Mouse (Mus musculus) C2C12 (cell line): ENCODE data around the gene Tlcd2. TPM values are rescaled to one million over a fixed set of nuclear protein-coding genes. Genes with fewer than 3 reads are reported as not detected.

Source experiments
- H3K27me3 ChIP-seq: one replicate; pipeline ENCODE4 v1.6.1; 2011; ENCODE audit not compliant: control insufficient read depth, insufficient read depth, insufficient read length
- H3K36me3 ChIP-seq: one replicate; pipeline ENCODE4 v1.6.1; 2011; ENCODE audit not compliant: control insufficient read depth, insufficient read depth
- H3K4me3 ChIP-seq: one replicate; pipeline ENCODE4 v1.5.1; 2011; ENCODE audit warnings: mild to moderate bottlenecking, control low read depth; ENCODE audit not compliant: poor library complexity, insufficient read depth, severe bottlenecking
- H3K79me2 ChIP-seq: one replicate; pipeline ENCODE4 v1.6.1; 2011; ENCODE audit not compliant: control insufficient read depth, insufficient read depth
- H3K79me3 ChIP-seq: one replicate; pipeline ENCODE4 v1.6.1; 2011; ENCODE audit warnings: low read depth, control low read depth
- H3ac ChIP-seq: one replicate; pipeline ENCODE3; 2011; ENCODE audit warnings: low read depth; ENCODE audit not compliant: control insufficient read depth, insufficient read length
- CEBPB ChIP-seq: IDR thresholded peaks from one replicate; pipeline ENCODE4 v1.6.1; 2011; ENCODE audit warnings: low read depth, mild to moderate bottlenecking, control low read depth, moderate library complexity
- CTCF ChIP-seq: IDR thresholded peaks from one replicate; pipeline ENCODE4 v1.5.1; 2011; ENCODE audit not compliant: control insufficient read depth, insufficient read depth, insufficient read length
- FOSL1 ChIP-seq: IDR thresholded peaks from one replicate; pipeline ENCODE4 v1.8.0; 2011; ENCODE audit warnings: mild to moderate bottlenecking, low read length; ENCODE audit not compliant: poor library complexity, insufficient read depth, severe bottlenecking
- MAX ChIP-seq: IDR thresholded peaks from one replicate; pipeline ENCODE4 v1.6.1; 2011; ENCODE audit warnings: mild to moderate bottlenecking, control low read depth
- MYOD1 ChIP-seq: IDR thresholded peaks from one replicate; pipeline ENCODE4 v1.6.1; 2011; ENCODE audit warnings: low read depth; ENCODE audit not compliant: control insufficient read depth, insufficient read length
- MYOG ChIP-seq: IDR thresholded peaks from one replicate; pipeline ENCODE4 v1.6.1; 2011; ENCODE audit not compliant: control insufficient read depth, insufficient read length; ENCODE audit errors: extremely low read depth
- USF1 ChIP-seq: IDR thresholded peaks from one replicate; pipeline ENCODE4 v1.6.1; 2011; ENCODE audit warnings: low read depth, mild to moderate bottlenecking, control low read depth, moderate library complexity
- polyA plus RNA-seq: library from polyadenylated mRNA; unstranded; fragments of >200 nt; fragmentation: generic; extraction: Trizol; gene quantifications from one replicate; pipeline ENCODE4 v1.2.1, GENCODE M21; 2012; ENCODE audit warnings: missing spikeins

Gene Tlcd2
- polyA plus RNA-seq, 1 experiment, result 1.5 TPM

GRCm38 (mm10) chr11:75434138-75434537 lies 27.4 kb upstream of the Tlcd2 start:
- H3K36me3 ChIP-seq, result no peaks in the 10 kb centered on the region
- H3K27me3 ChIP-seq, result no peaks in the 10 kb centered on the region
- no peak for TF ChIP-seq FOSL1
- no peak for TF ChIP-seq USF1
- TF ChIP-seq MYOD1, result no peak
- TF ChIP-seq MAX, result no peak
- TF ChIP-seq CTCF, result no peak
- TF ChIP-seq CEBPB, result no peak
- TF ChIP-seq MYOG, result no peak
- no peak overlapping the region for H3K4me3 ChIP-seq
- no peak overlapping the region for H3ac ChIP-seq
- no peaks in the 10 kb centered on the region for H3K79me2 ChIP-seq
- no peaks in the 10 kb centered on the region for H3K79me3 ChIP-seq

- H3K4me3 ChIP-seq, result no peak overlapping the region
- no peaks in the 10 kb centered on the region for H3K79me3 ChIP-seq
- no peaks in the 10 kb centered on the region for H3K79me2 ChIP-seq
- peaks cover 25% of the 10 kb centered on the region for H3K36me3 ChIP-seq
- TF ChIP-seq MAX (no peak), MYOG (no peak)
- no peaks in the 10 kb centered on the region for H3K27me3 ChIP-seq
- no peak overlapping the region for H3ac ChIP-seq
These were observed 23.3 kb upstream of the Tlcd2 start for GRCm38 (mm10) chr11:75438194-75438593.

GRCm38 (mm10) chr11:75438804-75439203 lies 22.7 kb upstream of the Tlcd2 start:
- peaks cover 30% of the 10 kb centered on the region for H3K36me3 ChIP-seq
- no peaks in the 10 kb centered on the region for H3K27me3 ChIP-seq
- H3K79me3 ChIP-seq, result no peaks in the 10 kb centered on the region
- no peak overlapping the region for H3K4me3 ChIP-seq
- no peak overlapping the region for H3ac ChIP-seq
- TF ChIP-seq FOSL1 (no peak), CEBPB (no peak)
- H3K79me2 ChIP-seq, result no peaks in the 10 kb centered on the region

DNA sequence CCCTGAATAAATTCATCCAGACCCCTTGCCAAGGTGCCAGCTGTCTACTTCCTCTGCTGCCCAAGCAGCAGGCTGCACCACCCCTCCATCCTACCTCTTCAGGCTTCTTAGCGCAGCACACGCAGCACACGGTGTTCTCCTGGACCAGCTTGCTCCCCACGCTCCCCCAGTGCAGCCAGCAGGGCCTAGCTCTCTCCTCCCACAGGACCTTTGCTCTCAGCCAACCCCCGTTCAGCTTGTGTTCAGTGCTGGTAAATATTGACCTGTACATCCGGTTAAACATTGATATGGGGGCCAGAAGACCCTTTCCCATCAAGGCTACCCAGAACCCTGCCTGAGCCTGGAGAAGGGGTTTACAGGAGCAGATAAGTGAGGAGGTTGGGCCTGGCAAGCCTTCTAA lies 22.2 kb upstream of the Tlcd2 start, which contains the start of gene Serpinf2:
Gene Serpinf2 (minus strand): TSS at position 229 of the 400 bp plus-strand sequence.
- Histone ChIP-seq H3K36me3 (peaks cover 32% of the 10 kb centered on the region), H3ac (no peak within 1 kb of the TSS), H3K27me3 (no peaks in the 10 kb centered on the region), H3K4me3 (no peak within 1 kb of the TSS), H3K79me2 (no peaks in the 10 kb centered on the region), H3K79me3 (no peaks in the 10 kb centered on the region)
- no peak for TF ChIP-seq CTCF
- no peak for TF ChIP-seq CEBPB
- TF ChIP-seq MYOG, result no peak
- TF ChIP-seq USF1, result no peak
- no peak for TF ChIP-seq MYOD1
- TF ChIP-seq FOSL1, result no peak
- no peak for TF ChIP-seq MAX

DNA sequence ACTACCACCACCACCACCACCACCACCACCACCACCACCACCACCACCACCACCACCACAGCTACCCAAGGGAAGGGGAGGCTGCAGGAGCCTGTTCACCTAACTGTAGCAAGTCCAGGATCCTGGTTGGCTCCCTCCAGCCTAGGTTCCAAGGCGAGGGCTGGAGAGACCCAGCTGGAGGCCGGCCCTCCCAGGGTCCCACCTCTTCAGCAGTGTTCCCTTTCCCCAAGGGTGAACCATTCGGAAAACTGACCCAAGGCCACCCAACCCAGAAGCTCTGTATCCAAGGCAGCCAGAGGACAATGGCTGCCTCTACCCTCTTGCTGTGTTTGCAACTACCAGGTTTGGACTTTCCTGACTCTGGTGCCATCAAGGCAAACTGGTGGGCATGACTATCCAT lies 21.6 kb upstream of the Tlcd2 start:
- H3K36me3 ChIP-seq, result peaks cover 38% of the 10 kb centered on the region
- TF ChIP-seq MYOG, result no peak
- no peak for TF ChIP-seq MAX
- no peak for TF ChIP-seq CTCF
- TF ChIP-seq USF1, result no peak
- no peak overlapping the region for H3K4me3 ChIP-seq
- H3ac ChIP-seq, result no peak overlapping the region
- no peaks in the 10 kb centered on the region for H3K79me3 ChIP-seq
- no peaks in the 10 kb centered on the region for H3K27me3 ChIP-seq
- no peaks in the 10 kb centered on the region for H3K79me2 ChIP-seq

DNA sequence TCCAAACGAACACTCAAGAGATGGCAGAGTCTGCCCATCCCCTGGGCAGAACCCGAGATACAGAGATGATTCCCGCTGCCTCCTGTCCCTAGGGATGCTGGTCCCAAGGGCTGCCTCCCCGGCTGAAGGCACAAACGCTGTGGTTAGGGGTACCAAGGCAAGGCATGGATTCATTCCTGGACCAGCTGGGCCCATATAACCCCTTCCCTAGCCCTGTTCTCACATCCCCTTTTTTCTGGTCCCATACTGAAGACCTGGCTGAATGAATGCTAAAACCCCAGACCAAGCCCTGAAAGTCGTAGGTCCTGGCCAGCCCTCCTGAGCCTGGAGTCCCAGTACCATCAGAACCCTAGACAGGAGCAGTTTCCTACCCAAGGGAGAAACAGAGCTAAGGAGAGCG lies 20.5 kb upstream of the Tlcd2 start:
- Histone ChIP-seq H3K27me3 (no peaks in the 10 kb centered on the region), H3K36me3 (peaks cover 42% of the 10 kb centered on the region), H3K4me3 (no peak overlapping the region), H3K79me3 (no peaks in the 10 kb centered on the region), H3K79me2 (no peaks in the 10 kb centered on the region), H3ac (no peak overlapping the region)
- TF ChIP-seq MAX (no peak), CEBPB (no peak), MYOD1 (no peak), MYOG (no peak), CTCF (no peak), USF1 (no peak), FOSL1 (no peak)

GRCm38 (mm10) chr11:75441601-75442000 lies 19.9 kb upstream of the Tlcd2 start:
- Histone ChIP-seq H3K4me3 (no peak overlapping the region), H3K79me2 (no peaks in the 10 kb centered on the region), H3K27me3 (no peaks in the 10 kb centered on the region), H3K36me3 (peaks cover 46% of the 10 kb centered on the region), H3ac (no peak overlapping the region), H3K79me3 (no peaks in the 10 kb centered on the region)
- no peak for TF ChIP-seq CTCF
